Mouse (Mus musculus): ENCODE measurements around the gene Ank3. TPM values are rescaled to one million over a fixed set of nuclear protein-coding genes. Genes with fewer than 3 reads are reported as not detected.

Gene Ank3
- polyA plus RNA-seq, 1 experiment from 2014 or later: not detected

GRCm38 (mm10) chr10:69573054-69573453, 174.5 kb downstream of the Ank3 start:
- no peak overlapping the region for H3K27ac ChIP-seq
- H3K4me3 ChIP-seq (ENCODE audit: inconsistent target): no peak overlapping the region
- H3K36me3 ChIP-seq (ENCODE audit: inconsistent target): no peaks in the 10 kb centered on the region
- H3K79me2 ChIP-seq (ENCODE audit: inconsistent target): no peaks in the 10 kb centered on the region
- 53% methylated on average over 7 of the region's 7 CpGs for WGBS (ENCODE audit: missing documents)

GRCm38 (mm10) chr10:69573746-69574145, 175.2 kb downstream of the Ank3 start:
- Histone ChIP-seq H3K27ac (no peak overlapping the region), H3K4me3 (ENCODE audit: inconsistent target) (no peak overlapping the region), H3K79me2 (ENCODE audit: inconsistent target) (no peaks in the 10 kb centered on the region), H3K36me3 (ENCODE audit: inconsistent target) (no peaks in the 10 kb centered on the region)
- 25% methylated on average over 3 of the region's 3 CpGs for WGBS (ENCODE audit: missing documents)

GRCm38 (mm10) chr10:69574190-69574663, 175.7 kb downstream of the Ank3 start:
- no peak overlapping the region for H3K27ac ChIP-seq
- H3K36me3 ChIP-seq (ENCODE audit: inconsistent target): no peaks in the 10 kb centered on the region
- WGBS (ENCODE audit: missing documents): 15% methylated on average over 11 of the region's 11 CpGs
- no peaks in the 10 kb centered on the region for H3K79me2 ChIP-seq (ENCODE audit: inconsistent target)
- no peak overlapping the region for H3K4me3 ChIP-seq (ENCODE audit: inconsistent target)

- Histone ChIP-seq H3K27ac (no peak overlapping the region), H3K4me3 (ENCODE audit: inconsistent target) (no peak overlapping the region), H3K36me3 (ENCODE audit: inconsistent target) (no peaks in the 10 kb centered on the region), H3K79me2 (ENCODE audit: inconsistent target) (no peaks in the 10 kb centered on the region)
- WGBS (ENCODE audit: missing documents): 48% methylated on average over 7 of the region's 9 CpGs
These were observed 176.3 kb downstream of the Ank3 start for GRCm38 (mm10) chr10:69574894-69575293.

- WGBS (ENCODE audit: missing documents): 76% methylated on average over 6 of the region's 6 CpGs
- no peaks in the 10 kb centered on the region for H3K79me2 ChIP-seq (ENCODE audit: inconsistent target)
- no peaks in the 10 kb centered on the region for H3K36me3 ChIP-seq (ENCODE audit: inconsistent target)
- no peak overlapping the region for H3K27ac ChIP-seq
- no peak overlapping the region for H3K4me3 ChIP-seq (ENCODE audit: inconsistent target)
These were observed 176.9 kb downstream of the Ank3 start for GRCm38 (mm10) chr10:69575451-69575850.

GRCm38 (mm10) chr10:69576264-69576663, 177.7 kb downstream of the Ank3 start:
- Histone ChIP-seq H3K27ac (no peak overlapping the region), H3K36me3 (ENCODE audit: inconsistent target) (no peaks in the 10 kb centered on the region), H3K4me3 (ENCODE audit: inconsistent target) (no peak overlapping the region), H3K79me2 (ENCODE audit: inconsistent target) (no peaks in the 10 kb centered on the region)
- 87% methylated on average over 7 of the region's 7 CpGs for WGBS (ENCODE audit: missing documents)

GRCm38 (mm10) chr10:69577061-69577728, 178.6 kb downstream of the Ank3 start:
- H3K36me3 ChIP-seq (ENCODE audit: inconsistent target): no peaks in the 10 kb centered on the region
- H3K4me3 ChIP-seq (ENCODE audit: inconsistent target): no peak overlapping the region
- 92% methylated on average over 15 of the region's 15 CpGs for WGBS (ENCODE audit: missing documents)
- no peaks in the 10 kb centered on the region for H3K79me2 ChIP-seq (ENCODE audit: inconsistent target)
- H3K27ac ChIP-seq: no peak overlapping the region

- Histone ChIP-seq H3K36me3 (ENCODE audit: inconsistent target) (no peaks in the 10 kb centered on the region), H3K27ac (no peak overlapping the region), H3K4me3 (ENCODE audit: inconsistent target) (no peak overlapping the region), H3K79me2 (ENCODE audit: inconsistent target) (no peaks in the 10 kb centered on the region)
- WGBS (ENCODE audit: missing documents): 90% methylated on average over 7 of the region's 7 CpGs
These were observed 179.1 kb downstream of the Ank3 start for GRCm38 (mm10) chr10:69577729-69578061.

GRCm38 (mm10) chr10:69579585-69579984, 181.0 kb downstream of the Ank3 start:
- Histone ChIP-seq H3K4me3 (ENCODE audit: inconsistent target) (no peak overlapping the region), H3K36me3 (ENCODE audit: inconsistent target) (no peaks in the 10 kb centered on the region), H3K79me2 (ENCODE audit: inconsistent target) (no peaks in the 10 kb centered on the region), H3K27ac (no peak overlapping the region)
- 91% methylated on average over 12 of the region's 12 CpGs for WGBS (ENCODE audit: missing documents)

- H3K27ac ChIP-seq: no peak overlapping the region
- WGBS (ENCODE audit: missing documents): 91% methylated on average over 2 of the region's 2 CpGs
- H3K79me2 ChIP-seq (ENCODE audit: inconsistent target): no peaks in the 10 kb centered on the region
These were observed 183.0 kb downstream of the Ank3 start for GRCm38 (mm10) chr10:69581525-69581924.

GRCm38 (mm10) chr10:69583874-69584481, 185.4 kb downstream of the Ank3 start:
- 70% methylated on average over 11 of the region's 11 CpGs for WGBS (ENCODE audit: missing documents)
- no peak overlapping the region for H3K4me3 ChIP-seq (ENCODE audit: inconsistent target)
- H3K36me3 ChIP-seq (ENCODE audit: inconsistent target): no peaks in the 10 kb centered on the region
- H3K79me2 ChIP-seq (ENCODE audit: inconsistent target): no peaks in the 10 kb centered on the region
- no peak overlapping the region for H3K27ac ChIP-seq

More at GRCm38 (mm10) chr10:69581525-69581924, 183.0 kb downstream of the Ank3 start:
- H3K4me3 ChIP-seq (ENCODE audit: inconsistent target): no peak overlapping the region
- no peaks in the 10 kb centered on the region for H3K36me3 ChIP-seq (ENCODE audit: inconsistent target)

- no peaks in the 10 kb centered on the region for H3K79me2 ChIP-seq (ENCODE audit: inconsistent target)
- no peak overlapping the region for H3K27ac ChIP-seq
- no peaks in the 10 kb centered on the region for H3K36me3 ChIP-seq (ENCODE audit: inconsistent target)
- H3K4me3 ChIP-seq (ENCODE audit: inconsistent target): no peak overlapping the region
- WGBS (ENCODE audit: missing documents): 96% methylated on average over 5 of the region's 5 CpGs
These were observed 186.0 kb downstream of the Ank3 start for GRCm38 (mm10) chr10:69584566-69584965.

GRCm38 (mm10) chr10:69585271-69585670, 186.7 kb downstream of the Ank3 start:
- 85% methylated on average over 3 of the region's 3 CpGs for WGBS (ENCODE audit: missing documents)
- no peak overlapping the region for H3K4me3 ChIP-seq (ENCODE audit: inconsistent target)
- no peaks in the 10 kb centered on the region for H3K79me2 ChIP-seq (ENCODE audit: inconsistent target)
- H3K27ac ChIP-seq: no peak overlapping the region
- no peaks in the 10 kb centered on the region for H3K36me3 ChIP-seq (ENCODE audit: inconsistent target)

- Histone ChIP-seq H3K27ac (no peak overlapping the region), H3K36me3 (ENCODE audit: inconsistent target) (no peaks in the 10 kb centered on the region), H3K79me2 (ENCODE audit: inconsistent target) (no peaks in the 10 kb centered on the region), H3K4me3 (ENCODE audit: inconsistent target) (no peak overlapping the region)
- WGBS (ENCODE audit: missing documents): 68% methylated on average over 15 of the region's 15 CpGs
These were observed 195.9 kb downstream of the Ank3 start for GRCm38 (mm10) chr10:69594186-69595131.

- 88% methylated on average over 5 of the region's 5 CpGs for WGBS (ENCODE audit: missing documents)
- no peaks in the 10 kb centered on the region for H3K79me2 ChIP-seq (ENCODE audit: inconsistent target)
- no peak overlapping the region for H3K4me3 ChIP-seq (ENCODE audit: inconsistent target)
- H3K36me3 ChIP-seq (ENCODE audit: inconsistent target): no peaks in the 10 kb centered on the region
- H3K27ac ChIP-seq: no peak overlapping the region
These were observed 196.9 kb downstream of the Ank3 start for GRCm38 (mm10) chr10:69595487-69595886.
